Mouse (Mus musculus): ENCODE results near the gene Gpank1. TPM values are rescaled to one million over a fixed set of nuclear protein-coding genes. Genes with fewer than 3 reads are reported as not detected.

Gene Gpank1
- total and polyA plus RNA-seq, 3 experiments, result 40.4 to 44.7 TPM; not detected in 1

GRCm38 (mm10) chr17:35104754-35105153, 16.5 kb upstream of the Gpank1 start (continued):
- TF ChIP-seq CHD2 (IDR thresholded peaks at IDR 0.05; ENCODE audit: low read length) (no peak), CTCF (IDR thresholded peaks at IDR 0.05 in 2 of 3, conservative IDR thresholded peaks at IDR 0.05 in 1 of 3; ENCODE audit: control insufficient read depth in 1 of 3, insufficient read depth in 1 of 3, low read depth in 2 of 3, low read length in 3 of 3, poor library complexity in 1 of 3, severe bottlenecking in 1 of 3) (no peak), SMC3 (IDR thresholded peaks at IDR 0.05; ENCODE audit: low read depth, low read length) (peak; percentile 6; the same call in 1 of the 2 replicates), POLR2AphosphoS2 (IDR thresholded peaks at IDR 0.05; ENCODE audit: low read length) (no peak), TAL1 (IDR thresholded peaks at IDR 0.05; ENCODE audit: low read length) (peak; percentile 98), UBTF (IDR thresholded peaks at IDR 0.05; ENCODE audit: borderline replicate concordance, insufficient read depth, low read depth, low read length) (no peak), ZC3H11A (IDR thresholded peaks at IDR 0.05; ENCODE audit: low read depth, low read length) (no peak), NRF1 (IDR thresholded peaks at IDR 0.05; ENCODE audit: insufficient read depth, low read depth, low read length, poor library complexity, severe bottlenecking) (no peak), GATA1 (IDR thresholded peaks at IDR 0.05; ENCODE audit: low read depth, low read length) (peak; percentile 91), POLR2A (IDR thresholded peaks at IDR 0.05; ENCODE audit: control insufficient read depth in 1 of 2, insufficient read depth in 1 of 2, low read depth in 1 of 2, low read length in 2 of 2, poor library complexity in 1 of 2) (peak in 1 of 2 experiments; percentile 53; a peak in 1 of 4 replicates), RCOR1 (IDR thresholded peaks at IDR 0.05; ENCODE audit: low read depth, low read length) (peak; percentile 21; the same call in 1 of the 2 replicates), TCF12 (IDR thresholded peaks at IDR 0.05; ENCODE audit: low read depth, low read length) (peak; percentile 91), JUND (IDR thresholded peaks at IDR 0.05; ENCODE audit: low read depth, low read length) (no peak)

DNA sequence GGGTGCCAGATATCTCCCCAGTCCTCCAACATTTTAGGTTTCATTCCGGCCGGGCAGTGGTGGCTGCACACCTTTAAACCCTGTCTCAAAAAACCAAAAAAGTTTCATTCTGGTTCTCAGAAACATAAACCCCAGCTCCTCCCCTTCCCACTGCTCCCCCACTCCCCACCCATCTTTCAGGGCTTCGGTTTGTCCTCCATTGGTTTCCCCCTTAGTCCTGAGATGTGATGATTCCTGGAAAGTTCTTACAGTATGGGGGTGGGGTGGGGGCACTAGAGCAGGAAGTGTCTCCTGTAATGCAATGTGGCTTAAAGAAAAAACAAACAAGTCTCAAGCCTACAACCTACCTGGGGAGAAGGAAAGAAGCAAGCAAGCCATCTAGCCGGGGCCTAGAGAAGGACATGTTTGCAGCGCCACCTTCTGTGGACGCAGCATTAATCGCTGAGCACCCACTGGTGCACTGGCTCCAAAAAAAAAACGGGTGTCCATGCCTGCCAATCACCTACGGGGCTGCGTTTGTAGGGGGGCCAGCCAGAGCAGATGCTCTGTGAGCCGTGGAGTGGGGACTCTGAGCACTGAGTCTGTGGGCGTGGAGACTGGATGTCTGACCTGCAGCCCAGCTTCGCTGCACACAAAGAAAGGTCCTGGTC, 15.4 kb upstream of the Gpank1 start:
- Histone ChIP-seq H3K79me2 (ENCODE audit: control insufficient read depth, insufficient read depth, low read length, poor library complexity) (no peaks in the 10 kb centered on the region), H3K27ac (ENCODE audit: control insufficient read depth, low read depth, low read length) (peak overlapping the region; percentile 96), H3K9me3 (replicated peaks; ENCODE audit: insufficient read depth, low read length) (no peaks in the 10 kb centered on the region), H3K9ac (ENCODE audit: control insufficient read depth, low read depth, low read length, poor library complexity, severe bottlenecking) (peak overlapping the region; percentile 64), H3K4me1 (ENCODE audit: control insufficient read depth in 1 of 2, insufficient read depth in 2 of 2, low read length in 2 of 2) (peaks cover 22 to 36% of the 10 kb centered on the region in 2 experiments), H3K36me3 (ENCODE audit: control insufficient read depth in 1 of 2, insufficient read depth in 2 of 2, low read length in 2 of 2) (peaks cover 0 to 31% of the 10 kb centered on the region in 2 experiments; a peak in 2 of 4 replicates), H3K4me3 (ENCODE audit: control insufficient read depth in 1 of 2, insufficient read depth in 1 of 2, low read depth in 2 of 2, low read length in 2 of 2) (peak overlapping the region; percentile 22), H3K27me3 (ENCODE audit: control insufficient read depth in 1 of 2, insufficient read depth in 2 of 2, low read length in 2 of 2) (no peaks in the 10 kb centered on the region)
- peak; percentile 83 for DNase-seq (ENCODE audit: low read depth, low spot score)
- TF ChIP-seq NRF1 (IDR thresholded peaks at IDR 0.05; ENCODE audit: insufficient read depth, low read depth, low read length, poor library complexity, severe bottlenecking), result no peak
- no peak for TF ChIP-seq RCOR1 (IDR thresholded peaks at IDR 0.05; ENCODE audit: low read depth, low read length)
- peak; percentile 60; the same call in 1 of the 2 replicates for TF ChIP-seq MAZ (IDR thresholded peaks at IDR 0.05; ENCODE audit: low read depth, low read length)
- no peak for TF ChIP-seq CHD2 (IDR thresholded peaks at IDR 0.05; ENCODE audit: low read length)
- no peak for TF ChIP-seq GATA1 (IDR thresholded peaks at IDR 0.05; ENCODE audit: low read depth, low read length)
- no peak for TF ChIP-seq ZMIZ1 (IDR thresholded peaks at IDR 0.05; ENCODE audit: low read depth, low read length)
- TF ChIP-seq ZNF384 (IDR thresholded peaks at IDR 0.05; ENCODE audit: low read depth, low read length), result peak; percentile 93
- TF ChIP-seq EP300 (IDR thresholded peaks at IDR 0.05; ENCODE audit: low read depth in 1 of 2, low read length in 2 of 2), result no peak
- peak; percentile 85 for TF ChIP-seq ZC3H11A (IDR thresholded peaks at IDR 0.05; ENCODE audit: low read depth, low read length)
- TF ChIP-seq MYC (IDR thresholded peaks at IDR 0.05; ENCODE audit: low read depth, low read length), result 0 out of 2 replicates have a peak, but pooled peaks have one; percentile 33
- TF ChIP-seq RAD21 (IDR thresholded peaks at IDR 0.05; ENCODE audit: low read depth, low read length), result peak; percentile 87
- TF ChIP-seq POLR2AphosphoS2 (IDR thresholded peaks at IDR 0.05; ENCODE audit: low read length), result no peak
- TF ChIP-seq TBP (IDR thresholded peaks at IDR 0.05; ENCODE audit: low read depth, low read length), result no peak
- TF ChIP-seq MEF2A (IDR thresholded peaks at IDR 0.05; ENCODE audit: extremely low read depth, insufficient replicate concordance, low read depth, low read length, poor library complexity, severe bottlenecking), result no peak
- peak; percentile 87 for TF ChIP-seq SMC3 (IDR thresholded peaks at IDR 0.05; ENCODE audit: low read depth, low read length)
- no peak for TF ChIP-seq MXI1 (IDR thresholded peaks at IDR 0.05; ENCODE audit: low read depth, low read length)
- no peak for TF ChIP-seq POLR2AphosphoS5 (IDR thresholded peaks at IDR 0.05; ENCODE audit: borderline replicate concordance, low read depth, low read length)
- peak; percentile 52; the same call in 1 of the 2 replicates for TF ChIP-seq HCFC1 (IDR thresholded peaks at IDR 0.05; ENCODE audit: low read depth, low read length)
- no peak for TF ChIP-seq ELF1 (IDR thresholded peaks at IDR 0.05; ENCODE audit: low read depth, low read length)
- no peak for TF ChIP-seq MAFK (IDR thresholded peaks at IDR 0.05; ENCODE audit: borderline replicate concordance, low read depth, low read length)
- TF ChIP-seq MAX (IDR thresholded peaks at IDR 0.05; ENCODE audit: low read length), result no peak
- TF ChIP-seq CTCF (IDR thresholded peaks at IDR 0.05 in 2 of 3, conservative IDR thresholded peaks at IDR 0.05 in 1 of 3; ENCODE audit: control insufficient read depth in 1 of 3, insufficient read depth in 1 of 3, low read depth in 2 of 3, low read length in 3 of 3, poor library complexity in 1 of 3, severe bottlenecking in 1 of 3), result peak; percentile 56 to 92 (median 82)
- no peak for TF ChIP-seq JUND (IDR thresholded peaks at IDR 0.05; ENCODE audit: low read depth, low read length)
- TF ChIP-seq USF2 (IDR thresholded peaks at IDR 0.05; ENCODE audit: borderline replicate concordance in 1 of 2, insufficient read depth in 1 of 2, low read depth in 1 of 2, low read length in 2 of 2), result no peak
- TF ChIP-seq BHLHE40 (IDR thresholded peaks at IDR 0.05; ENCODE audit: borderline replicate concordance, low read depth, low read length), result no peak
- peak in 1 of 2 experiments; percentile 40; a peak in 1 of 4 replicates for TF ChIP-seq POLR2A (IDR thresholded peaks at IDR 0.05; ENCODE audit: control insufficient read depth in 1 of 2, insufficient read depth in 1 of 2, low read depth in 1 of 2, low read length in 2 of 2, poor library complexity in 1 of 2)
- no peak for TF ChIP-seq MYB (IDR thresholded peaks at IDR 0.05; ENCODE audit: low read depth, low read length)
- no peak for TF ChIP-seq UBTF (IDR thresholded peaks at IDR 0.05; ENCODE audit: borderline replicate concordance, insufficient read depth, low read depth, low read length)
